Mouse (Mus musculus): Measurements from ENCODE around the gene Slc31a2.

DNA sequence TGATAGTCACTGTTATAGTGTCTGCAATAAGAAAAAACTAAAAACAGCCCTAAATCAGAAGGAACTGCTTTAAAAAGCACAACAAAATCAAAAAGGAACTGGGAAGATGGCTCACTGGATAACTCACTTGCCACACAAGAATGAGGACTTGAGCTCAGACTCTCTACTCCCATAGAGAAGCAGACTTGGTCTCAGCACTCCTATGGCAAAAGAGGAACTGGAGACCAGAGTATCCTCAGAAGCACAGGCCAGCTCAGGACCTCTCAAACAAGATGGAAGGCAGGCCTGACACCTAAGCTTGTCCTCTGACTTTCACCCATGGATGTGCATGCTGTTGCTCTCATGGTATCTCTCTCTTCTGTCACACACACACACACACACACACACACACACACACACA lies 46.0 kb downstream of the Slc31a2 start:
- no peak for TF ChIP-seq CTCF (IDR thresholded peaks at IDR 0.05; ENCODE audit: insufficient read depth, low read depth, low read length)
- no peak for TF ChIP-seq POLR2A (IDR thresholded peaks at IDR 0.05; ENCODE audit: insufficient read depth, low read depth, low read length)
